Mouse (Mus musculus) midbrain, embryonic 14.5 days (tissue): ENCODE measurements at regions not wholly inside any gene's neighbourhood (a gene's known extent, or its start where the extent isn't known, plus 50 kb on each side); places are given as distances from the start of the nearest gene placed in this dataset.

ENCODE experiments used
- ATAC-seq: fragments of 200-750 bp; cut with Nextera tagmentation; 2 replicates; pipeline ENCODE4 v1.8.0; 2017; ENCODE audit warnings: moderate number of reproducible peaks, moderate library complexity; ENCODE audit not compliant: low FRiP score, low TSS enrichment
- DNase-seq: peaks from one replicate; pipeline ENCODE4 v3.0.0-alpha.2; 2015
- H3K27ac ChIP-seq: fragments of 300-500 bp; sonication (generic); replicated peaks from 2 replicates; pipeline ENCODE4 v1.5.1; 2014; ENCODE audit warnings: mild to moderate bottlenecking, low read depth, low read length, moderate library complexity
- H3K27me3 ChIP-seq: fragments of 300-500 bp; sonication (generic); 2 replicates; pipeline ENCODE4 v1.6.1; 2014; ENCODE audit warnings: low read length, control low read depth, mixed read lengths; ENCODE audit not compliant: control insufficient read depth, insufficient read depth
- H3K36me3 ChIP-seq: fragments of 300-500 bp; sonication (generic); 2 replicates; pipeline ENCODE4 v1.6.1; 2014; ENCODE audit warnings: low read length, control low read depth; ENCODE audit not compliant: control insufficient read depth, insufficient read depth
- H3K4me1 ChIP-seq: fragments of 300-500 bp; sonication (generic); 2 replicates; pipeline ENCODE4 v1.6.1; 2014; ENCODE audit warnings: mild to moderate bottlenecking, antibody characterized with exemption, low read length, control low read depth; ENCODE audit not compliant: control insufficient read depth, insufficient read depth
- H3K4me2 ChIP-seq: fragments of 300-500 bp; sonication (generic); 2 replicates; pipeline ENCODE4 v1.6.1; 2014; ENCODE audit warnings: mild to moderate bottlenecking, low read length, moderate library complexity
- H3K4me3 ChIP-seq: fragments of 300-500 bp; sonication (generic); replicated peaks from 2 replicates; pipeline ENCODE4 v1.5.1; 2014; ENCODE audit warnings: low read depth, low read length
- H3K9ac ChIP-seq: fragments of 300-500 bp; sonication (generic); replicated peaks from 2 replicates; pipeline ENCODE4 v1.6.1; 2014; ENCODE audit warnings: mild to moderate bottlenecking, low read length, moderate library complexity
- H3K9me3 ChIP-seq: fragments of 300-500 bp; sonication (generic); 2 replicates; pipeline ENCODE4 v1.6.1; 2016; ENCODE audit warnings: low read length, control low read depth, mixed read lengths; ENCODE audit not compliant: control insufficient read depth
- WGBS: fragments of 180-500 bp; shearing (Covaris S2); extraction: QIAGEN DNeasy Blood & Tissue Kit; methylation state at CpG from one replicate; pipeline ENCODE4 v1.1.7; 2014; 5-methylcytosine and 5-hydroxymethylcytosine counted together

DNA sequence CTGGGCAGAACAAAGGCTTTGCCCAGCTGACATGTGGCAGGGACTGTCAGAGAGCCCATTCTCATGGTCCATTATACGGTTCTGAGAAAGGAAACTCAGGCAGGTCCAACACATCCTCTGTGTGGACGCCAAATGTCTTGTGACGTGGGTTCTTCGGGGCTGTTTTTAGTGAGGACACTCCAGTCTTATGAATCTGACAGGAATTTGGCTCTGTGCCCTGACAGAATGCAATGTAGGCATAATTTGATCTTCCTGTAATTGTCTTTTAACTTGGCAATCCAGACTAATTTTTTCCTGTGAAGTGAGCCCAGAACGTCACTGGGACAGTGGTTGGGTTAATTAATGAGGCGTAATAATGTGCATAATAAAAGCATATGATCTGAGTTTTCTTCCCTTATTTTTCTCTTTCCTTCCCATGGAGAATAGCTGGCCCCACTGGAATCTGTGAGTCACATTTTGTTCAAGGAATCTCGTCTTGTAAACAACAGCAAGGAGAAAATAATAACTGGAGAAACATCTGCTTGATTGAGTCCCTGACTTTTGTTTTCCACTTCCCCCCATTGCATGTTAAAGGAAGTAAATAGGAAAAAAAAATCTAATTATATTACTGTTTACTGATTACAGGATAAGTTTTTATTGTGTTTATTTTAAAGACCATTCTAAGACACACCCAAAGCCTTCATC lies 255.8 kb upstream of the 1700056E22Rik start:
- WGBS: 58% methylated on average over 7 of the region's 7 CpGs
- H3K4me2 ChIP-seq: no peak overlapping the region
- no peaks in the 10 kb centered on the region for H3K9me3 ChIP-seq
- no peaks in the 10 kb centered on the region for H3K4me1 ChIP-seq
- H3K9ac ChIP-seq: no peak overlapping the region
- no peak overlapping the region for H3K27ac ChIP-seq
- H3K27me3 ChIP-seq: no peaks in the 10 kb centered on the region; the same call in 1 of the 2 replicates
- no peaks in the 10 kb centered on the region for H3K36me3 ChIP-seq
- peak; percentile 53 for DNase-seq
- ATAC-seq: no peak
- no peak overlapping the region for H3K4me3 ChIP-seq

- Histone ChIP-seq H3K27me3 (peaks cover 13% of the 10 kb centered on the region; the same call in 1 of the 2 replicates), H3K36me3 (no peaks in the 10 kb centered on the region), H3K4me2 (no peak overlapping the region), H3K9me3 (no peaks in the 10 kb centered on the region), H3K27ac (no peak overlapping the region), H3K9ac (no peak overlapping the region), H3K4me1 (no peaks in the 10 kb centered on the region), H3K4me3 (no peak overlapping the region)
- 82% methylated on average over 5 of the region's 5 CpGs for WGBS
- ATAC-seq: no peak
- DNase-seq: no peak
Measured at GRCm38 (mm10) chr1:184281768-184282167, 247.7 kb upstream of the 1700056E22Rik start.

DNA sequence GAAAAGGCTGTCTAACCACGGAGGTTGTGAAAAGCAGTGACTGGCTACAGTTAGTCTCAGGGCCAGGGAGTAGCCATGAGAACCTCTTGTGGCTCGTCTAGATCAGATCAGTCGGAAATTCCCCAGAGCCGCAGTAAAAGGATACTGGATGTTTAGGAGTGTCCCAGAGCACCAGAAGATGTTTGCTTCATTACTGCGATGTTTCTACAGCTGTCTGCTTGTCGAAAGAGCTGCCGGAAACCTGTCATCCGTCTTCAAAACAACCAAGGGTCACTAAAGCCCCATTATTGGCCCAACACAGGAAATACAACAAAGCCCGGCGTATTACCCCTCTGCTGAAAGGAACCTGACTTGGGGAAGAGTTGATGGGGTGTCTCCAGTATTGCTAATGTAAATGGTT lies 245.2 kb upstream of the 1700056E22Rik start:
- no peak overlapping the region for H3K4me3 ChIP-seq
- ATAC-seq: no peak

DNA sequence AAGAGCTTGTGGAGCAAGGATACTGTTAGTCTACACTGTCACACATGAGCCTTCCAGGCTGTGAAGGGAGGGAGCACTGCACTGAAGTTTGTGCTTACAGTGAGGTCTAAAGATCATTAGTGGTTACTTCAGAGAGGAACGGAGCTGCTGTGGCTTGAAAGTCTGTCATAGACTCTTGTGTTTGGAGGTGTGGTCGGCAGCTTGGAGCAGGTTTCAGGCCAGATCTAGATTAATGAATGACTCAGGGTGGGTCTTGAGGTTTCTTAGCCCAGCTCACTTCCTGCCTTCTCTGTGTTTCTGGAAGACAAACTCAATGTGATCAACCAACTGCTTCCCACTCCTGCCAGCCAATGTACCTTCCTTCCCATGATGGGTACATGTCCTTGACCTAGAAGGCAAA lies 242.9 kb upstream of the 1700056E22Rik start:
- WGBS: 93% methylated on average over 2 of the region's 2 CpGs
- ATAC-seq (no peak), DNase-seq (no peak)
- Histone ChIP-seq H3K4me3 (no peak overlapping the region), H3K9ac (no peak overlapping the region), H3K27me3 (peaks cover 7% of the 10 kb centered on the region; the same call in 1 of the 2 replicates), H3K36me3 (no peaks in the 10 kb centered on the region), H3K4me1 (no peaks in the 10 kb centered on the region), H3K27ac (no peak overlapping the region), H3K9me3 (no peaks in the 10 kb centered on the region), H3K4me2 (no peak overlapping the region)

More for the DNA sequence above, 245.2 kb upstream of the 1700056E22Rik start:
- Histone ChIP-seq H3K9me3 (no peaks in the 10 kb centered on the region), H3K27me3 (peaks cover 13% of the 10 kb centered on the region; the same call in 1 of the 2 replicates), H3K4me1 (no peaks in the 10 kb centered on the region), H3K27ac (no peak overlapping the region), H3K4me2 (no peak overlapping the region), H3K9ac (no peak overlapping the region), H3K36me3 (no peaks in the 10 kb centered on the region)
- no peak for DNase-seq
- 82% methylated on average over 10 of the region's 10 CpGs for WGBS

DNA sequence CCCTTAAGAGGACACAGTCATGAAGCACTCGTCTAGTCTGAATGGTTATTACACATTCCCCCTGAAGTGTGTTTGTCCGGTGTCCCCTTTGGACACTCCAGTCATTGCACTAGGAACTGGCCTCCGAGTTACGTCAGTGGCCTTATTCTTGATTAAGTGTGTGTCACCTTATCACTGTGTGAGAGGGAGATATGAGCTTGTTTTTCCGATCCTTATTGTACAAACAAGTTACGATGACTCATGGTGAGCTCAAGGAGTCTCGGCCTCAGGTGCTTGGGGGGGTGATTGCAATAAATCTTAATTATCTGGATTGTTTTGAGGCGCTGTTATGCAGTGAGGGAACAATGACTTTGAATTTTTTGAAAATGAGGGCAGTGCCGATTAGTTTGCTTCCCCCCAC lies 241.8 kb upstream of the 1700056E22Rik start:
- no peaks in the 10 kb centered on the region for H3K4me1 ChIP-seq
- H3K4me3 ChIP-seq: no peak overlapping the region
- no peak overlapping the region for H3K4me2 ChIP-seq
- DNase-seq: no peak
- no peaks in the 10 kb centered on the region for H3K9me3 ChIP-seq
- no peak overlapping the region for H3K27ac ChIP-seq
- WGBS: 88% methylated on average over 9 of the region's 9 CpGs
- no peaks in the 10 kb centered on the region for H3K36me3 ChIP-seq
- H3K9ac ChIP-seq: no peak overlapping the region
- no peak for ATAC-seq
- H3K27me3 ChIP-seq: peaks cover 7% of the 10 kb centered on the region; the same call in 1 of the 2 replicates

- no peak overlapping the region for H3K4me2 ChIP-seq
- no peak overlapping the region for H3K9ac ChIP-seq
- ATAC-seq (no peak), DNase-seq (no peak)
- H3K27ac ChIP-seq: no peak overlapping the region
- H3K4me3 ChIP-seq: no peak overlapping the region
- H3K36me3 ChIP-seq: no peaks in the 10 kb centered on the region
- H3K9me3 ChIP-seq: no peaks in the 10 kb centered on the region
- peaks cover 7% of the 10 kb centered on the region; the same call in 1 of the 2 replicates for H3K27me3 ChIP-seq
- no peaks in the 10 kb centered on the region for H3K4me1 ChIP-seq
- 96% methylated on average over 3 of the region's 3 CpGs for WGBS
Measured at GRCm38 (mm10) chr1:184275396-184275795, 241.3 kb upstream of the 1700056E22Rik start.

DNA sequence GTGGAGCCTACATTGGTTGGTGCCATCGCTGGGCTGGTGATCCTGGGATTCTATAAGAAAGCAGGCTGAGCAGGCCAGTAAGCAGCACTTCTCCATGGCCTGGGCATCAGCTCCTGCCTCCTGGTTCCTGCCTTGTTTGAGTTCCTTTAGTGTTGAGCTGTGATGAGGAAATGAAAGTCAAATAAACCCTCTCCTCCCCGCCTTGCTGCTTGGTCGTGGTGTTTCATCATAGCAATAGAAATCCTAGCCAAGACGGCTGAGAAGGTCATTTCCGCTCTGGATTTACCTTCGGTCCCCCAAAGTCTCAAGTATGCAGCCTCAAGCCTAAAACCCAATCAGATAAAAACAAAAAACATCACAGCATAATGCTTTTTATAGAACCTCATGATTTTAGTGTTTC lies 240.6 kb upstream of the 1700056E22Rik start:
- 88% methylated on average over 6 of the region's 6 CpGs for WGBS
- Histone ChIP-seq H3K9ac (no peak overlapping the region), H3K4me2 (no peak overlapping the region), H3K27me3 (peaks cover 5% of the 10 kb centered on the region; the same call in 1 of the 2 replicates), H3K36me3 (no peaks in the 10 kb centered on the region), H3K27ac (no peak overlapping the region), H3K4me3 (no peak overlapping the region), H3K9me3 (no peaks in the 10 kb centered on the region), H3K4me1 (no peaks in the 10 kb centered on the region)
- ATAC-seq (no peak), DNase-seq (no peak)

DNA sequence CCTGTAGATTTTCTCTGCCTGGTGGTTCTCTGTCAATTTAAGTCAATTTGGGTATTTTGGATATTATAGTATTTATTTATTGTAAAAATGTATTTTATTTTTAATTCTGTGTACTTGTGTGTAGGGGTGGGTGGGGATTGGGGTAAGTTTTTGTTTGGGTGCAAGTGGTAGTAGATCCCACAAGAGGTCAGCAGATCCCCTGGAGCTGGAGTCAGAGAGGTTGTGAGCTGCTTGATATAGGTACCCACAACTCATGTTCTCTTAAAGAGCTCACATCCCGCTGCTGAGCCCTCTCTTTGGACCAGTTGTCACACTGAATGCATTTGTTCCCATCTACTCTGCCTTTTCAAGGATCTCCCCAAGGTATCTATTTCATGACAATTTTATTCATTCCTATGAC lies 239.6 kb upstream of the 1700056E22Rik start:
- no peak for ATAC-seq

DNA sequence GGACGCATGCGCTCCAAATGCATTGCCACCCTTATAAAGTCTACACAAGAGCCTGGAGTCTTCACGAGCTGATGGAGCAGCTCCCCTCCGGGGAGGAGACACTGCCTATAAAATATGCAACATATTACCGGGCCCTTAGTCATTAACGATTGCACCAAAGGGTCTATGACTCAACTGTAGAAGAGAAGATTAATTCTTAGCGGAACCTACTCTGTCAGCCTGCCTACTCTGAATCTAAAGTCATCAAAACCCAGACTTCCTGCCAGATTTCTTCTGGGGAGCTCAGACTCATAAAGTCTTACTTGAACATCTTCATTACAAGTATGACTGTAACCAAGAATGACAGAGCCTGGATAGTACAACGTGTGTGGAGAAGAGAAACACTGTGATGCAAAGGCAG lies 237.2 kb upstream of the 1700056E22Rik start:
- DNase-seq: no peak
- H3K4me3 ChIP-seq: no peak overlapping the region
- WGBS: 91% methylated on average over 8 of the region's 8 CpGs
- no peaks in the 10 kb centered on the region for H3K4me1 ChIP-seq
- no peak overlapping the region for H3K4me2 ChIP-seq
- no peak overlapping the region for H3K9ac ChIP-seq
- no peak overlapping the region for H3K27ac ChIP-seq
- no peaks in the 10 kb centered on the region for H3K9me3 ChIP-seq
- no peaks in the 10 kb centered on the region for H3K36me3 ChIP-seq
- ATAC-seq: no peak
- peaks cover 4% of the 10 kb centered on the region; the same call in 1 of the 2 replicates for H3K27me3 ChIP-seq

More for the DNA sequence above, 239.6 kb upstream of the 1700056E22Rik start:
- Histone ChIP-seq H3K4me3 (no peak overlapping the region), H3K9me3 (no peaks in the 10 kb centered on the region), H3K4me2 (no peak overlapping the region), H3K4me1 (no peaks in the 10 kb centered on the region), H3K9ac (no peak overlapping the region), H3K27ac (no peak overlapping the region), H3K27me3 (no peaks in the 10 kb centered on the region), H3K36me3 (no peaks in the 10 kb centered on the region)
- WGBS: 69% methylated on average over 1 of the region's 1 CpGs
- DNase-seq: no peak
